Mouse (Mus musculus): ENCODE measurements around the gene Hhipl1.

DNA sequence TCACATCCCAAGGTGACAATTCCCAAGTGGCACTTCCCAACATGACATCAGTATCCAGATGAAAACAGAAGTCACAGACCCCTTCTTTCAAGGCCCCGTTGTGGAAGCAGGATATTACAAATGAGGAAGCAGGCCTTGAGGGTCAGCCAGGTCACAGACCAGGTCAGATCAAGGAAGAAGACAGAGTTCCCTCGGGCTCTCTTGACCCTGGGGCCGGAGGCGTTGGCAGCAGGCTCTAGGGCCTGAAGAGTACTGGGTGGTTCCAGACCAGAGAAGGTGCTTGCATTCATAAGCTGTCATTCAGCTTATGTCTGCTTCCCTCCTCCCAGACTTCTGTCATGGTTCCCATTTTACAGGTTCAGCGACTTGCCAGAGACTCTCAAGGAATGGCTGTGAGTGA is 36.4 kb upstream of the Hhipl1 start:
- TF ChIP-seq CTCF (IDR thresholded peaks at IDR 0.05; ENCODE audit: extremely low read depth, insufficient read depth, insufficient read length, insufficient replicate concordance) (no peak), POLR2A (IDR thresholded peaks at IDR 0.05; ENCODE audit: low read depth, low read length) (no peak)

All from spleen, adult 2 months (tissue).